Mouse (Mus musculus) fibroblast of lung, adult 2 months (primary cell): ENCODE data around the gene Zkscan17.

Experiments
- DNase-seq: peaks from one replicate; pipeline ENCODE4 v3.0.0-alpha.2; 2011; ENCODE audit warnings: low read depth

The Zkscan17 gene

GRCm38 (mm10) chr11:59518226-59518625, 8.3 kb downstream of the Zkscan17 start:
- DNase-seq: no peak

- no peak for DNase-seq
Observed at GRCm38 (mm10) chr11:59517441-59517840, 9.1 kb downstream of the Zkscan17 start.

- DNase-seq: no peak
Observed at GRCm38 (mm10) chr11:59514789-59515188, 11.8 kb downstream of the Zkscan17 start.

- no peak for DNase-seq
Observed at GRCm38 (mm10) chr11:59514381-59514780, 12.2 kb downstream of the Zkscan17 start.

- no peak for DNase-seq
Observed at GRCm38 (mm10) chr11:59513556-59513955, 13.0 kb downstream of the Zkscan17 start.

- no peak for DNase-seq
Observed at GRCm38 (mm10) chr11:59512733-59513132, 13.8 kb downstream of the Zkscan17 start.

- DNase-seq: no peak
Observed at GRCm38 (mm10) chr11:59511558-59511957, 15.0 kb downstream of the Zkscan17 start.

GRCm38 (mm10) chr11:59506713-59507074, 19.9 kb downstream of the Zkscan17 start:
- no peak for DNase-seq

GRCm38 (mm10) chr11:59505839-59506712, 20.5 kb downstream of the Zkscan17 start:
- peak; percentile 73 for DNase-seq

GRCm38 (mm10) chr11:59505351-59505838, 21.2 kb downstream of the Zkscan17 start:
- no peak for DNase-seq

- DNase-seq: no peak
Observed at GRCm38 (mm10) chr11:59501978-59502700, 24.4 kb downstream of the Zkscan17 start.

GRCm38 (mm10) chr11:59497747-59498146, 28.8 kb downstream of the Zkscan17 start:
- no peak for DNase-seq

GRCm38 (mm10) chr11:59496672-59497310, 29.8 kb downstream of the Zkscan17 start:
- DNase-seq: no peak

- no peak for DNase-seq
Observed at GRCm38 (mm10) chr11:59486222-59486621, 40.3 kb downstream of the Zkscan17 start.

- no peak for DNase-seq
Observed at GRCm38 (mm10) chr11:59485641-59486040, 40.9 kb downstream of the Zkscan17 start.

GRCm38 (mm10) chr11:59483212-59483611, 43.3 kb downstream of the Zkscan17 start:
- DNase-seq: no peak

GRCm38 (mm10) chr11:59477240-59477639, 49.3 kb downstream of the Zkscan17 start:
- DNase-seq: no peak

GRCm38 (mm10) chr11:59472326-59472677, 54.2 kb downstream of the Zkscan17 start, which contains the start of gene Zfp867:
TSS of gene Zfp867 (minus strand) at chr11:59472474.
- peak; percentile 91 for DNase-seq

- no peak for DNase-seq
Observed at GRCm38 (mm10) chr11:59471413-59472325, 54.9 kb downstream of the Zkscan17 start.

GRCm38 (mm10) chr11:59460459-59460858, 66.1 kb downstream of the Zkscan17 start:
- DNase-seq: no peak

GRCm38 (mm10) chr11:59458973-59459372, 67.6 kb downstream of the Zkscan17 start:
- DNase-seq: peak; percentile 97
